Mouse (Mus musculus): Measurements from ENCODE around the gene Otud3. TPM values are rescaled to one million over a fixed set of nuclear protein-coding genes. Genes with fewer than 3 reads are reported as not detected.
"Not testable (repeated sequence)": the region's sequence is repeated elsewhere in the genome, so short reads cannot be mapped to it uniquely, and the experiment has no call there.

The Otud3 gene
- total RNA-seq, 1 experiment from 2014 or later = 19.8 TPM

DNA sequence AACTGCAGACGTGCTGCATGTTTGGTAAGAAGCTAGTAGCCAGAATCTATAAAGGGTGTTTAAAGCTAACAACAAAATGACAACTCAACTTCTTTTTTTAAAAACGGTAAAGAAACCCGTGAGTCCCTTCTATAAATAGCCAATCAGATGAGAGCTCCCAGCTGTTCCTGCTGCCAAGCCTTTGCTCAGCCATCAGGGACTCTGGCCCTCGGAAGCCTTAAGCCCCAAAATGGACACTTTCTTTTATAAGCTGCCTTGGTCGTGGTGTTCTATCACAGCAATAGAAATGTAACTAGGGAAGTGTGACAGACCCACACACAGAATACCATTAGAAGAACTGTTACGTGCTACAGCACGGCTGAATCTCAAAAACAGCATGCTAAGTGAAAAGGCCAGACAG lies 14.4 kb downstream of the Otud3 start:
- ATAC-seq (ENCODE audit: extremely low read depth, insufficient number of reproducible peaks, low FRiP score, poor library complexity, severe bottlenecking) = no peak

GRCm38 (mm10) chr4:138893789-138894188 lies 20.0 kb downstream of the Otud3 start:
- ATAC-seq (ENCODE audit: extremely low read depth, insufficient number of reproducible peaks, low FRiP score, poor library complexity, severe bottlenecking) = not testable (repeated sequence)

DNA sequence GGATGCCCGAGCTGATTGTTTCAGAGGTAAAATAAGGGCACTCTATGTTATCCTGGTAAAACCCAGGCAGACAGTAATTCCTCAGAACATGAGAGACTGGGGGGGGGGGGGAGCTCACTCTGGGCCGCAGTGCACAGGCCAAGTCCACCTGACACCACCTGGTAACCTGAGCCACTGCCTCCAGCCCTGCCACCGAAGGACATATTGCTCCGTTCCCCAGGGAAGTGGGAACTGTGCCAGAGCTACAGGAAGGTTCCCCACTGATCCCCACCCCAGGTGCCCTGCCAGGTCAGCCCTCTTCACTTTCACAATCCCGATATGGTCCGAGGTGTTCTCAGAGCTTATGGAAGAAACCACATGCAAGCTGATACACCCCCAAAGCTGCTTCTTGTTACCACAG lies 21.1 kb downstream of the Otud3 start:
- no peak for ATAC-seq (ENCODE audit: extremely low read depth, insufficient number of reproducible peaks, low FRiP score, poor library complexity, severe bottlenecking)

GRCm38 (mm10) chr4:138889635-138890034 lies 24.1 kb downstream of the Otud3 start:
- no peak for ATAC-seq (ENCODE audit: extremely low read depth, insufficient number of reproducible peaks, low FRiP score, poor library complexity, severe bottlenecking)

- ATAC-seq (ENCODE audit: extremely low read depth, insufficient number of reproducible peaks, low FRiP score, poor library complexity, severe bottlenecking) = no peak
Observed at GRCm38 (mm10) chr4:138889165-138889564, 24.6 kb downstream of the Otud3 start.

- ATAC-seq (ENCODE audit: extremely low read depth, insufficient number of reproducible peaks, low FRiP score, poor library complexity, severe bottlenecking) = peak; percentile 88
Observed at GRCm38 (mm10) chr4:138884261-138884660, 29.5 kb downstream of the Otud3 start.

- ATAC-seq (ENCODE audit: extremely low read depth, insufficient number of reproducible peaks, low FRiP score, poor library complexity, severe bottlenecking) = no peak
Observed at GRCm38 (mm10) chr4:138882179-138882578, 31.6 kb downstream of the Otud3 start.

DNA sequence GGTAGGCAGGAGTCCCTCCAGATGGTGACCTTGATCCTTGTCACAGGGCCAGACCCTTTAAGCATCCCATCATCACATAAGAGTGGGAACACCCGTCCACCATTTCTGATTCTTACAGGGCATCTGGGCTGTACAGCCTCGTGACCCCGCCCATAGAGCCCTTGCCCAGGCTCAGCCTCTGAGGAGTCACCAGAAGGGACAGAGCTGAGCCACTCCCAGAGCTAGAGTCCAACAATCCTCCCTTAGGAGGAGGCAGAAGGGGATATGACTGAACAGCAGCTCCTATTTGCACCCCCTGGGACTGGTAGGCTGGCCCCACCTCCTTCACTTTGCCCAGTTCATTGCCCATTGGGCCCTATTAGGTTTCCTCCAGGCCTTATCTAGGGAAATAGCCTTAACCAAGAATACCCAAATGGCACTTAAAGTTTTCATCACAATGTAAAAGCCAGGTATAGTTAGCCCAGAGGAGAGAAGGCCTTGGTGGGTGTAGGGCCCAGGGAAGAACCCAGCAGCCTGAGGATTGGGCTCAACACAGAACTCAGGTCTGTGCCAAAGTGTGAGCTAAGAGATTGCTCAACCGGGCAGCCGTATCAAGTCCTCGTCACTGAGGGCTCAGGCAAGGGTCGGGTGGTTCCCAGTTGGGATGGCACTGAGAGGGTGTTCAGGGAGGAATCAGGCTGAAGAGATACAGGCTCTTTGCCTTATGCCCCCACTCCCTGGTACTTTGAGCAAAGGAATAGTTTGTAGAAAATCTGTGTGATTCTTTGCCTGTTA lies 32.7 kb downstream of the Otud3 start:
- no peak for ATAC-seq (ENCODE audit: extremely low read depth, insufficient number of reproducible peaks, low FRiP score, poor library complexity, severe bottlenecking)

DNA sequence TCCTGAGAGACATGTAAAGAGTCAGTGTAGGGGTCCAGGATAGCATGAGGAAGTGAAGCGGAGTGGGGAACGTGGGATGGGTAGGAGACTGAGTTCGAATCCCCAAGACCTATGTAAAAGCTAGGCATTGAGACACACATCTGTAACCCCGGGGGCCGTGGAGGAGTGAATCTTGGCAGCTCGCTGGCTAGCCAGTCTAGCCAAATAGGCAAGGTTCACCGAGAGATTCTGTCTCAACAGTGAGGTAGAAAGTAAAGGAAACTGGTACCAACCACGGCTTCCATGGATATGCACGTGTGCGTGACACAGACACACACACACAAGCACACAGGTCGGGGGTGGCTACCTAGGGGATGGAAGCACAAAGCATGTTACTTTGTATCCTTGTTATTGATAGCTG lies 33.9 kb downstream of the Otud3 start:
- no peak for ATAC-seq (ENCODE audit: extremely low read depth, insufficient number of reproducible peaks, low FRiP score, poor library complexity, severe bottlenecking)

GRCm38 (mm10) chr4:138878783-138879182 lies 35.0 kb downstream of the Otud3 start:
- ATAC-seq (ENCODE audit: extremely low read depth, insufficient number of reproducible peaks, low FRiP score, poor library complexity, severe bottlenecking) = no peak

- ATAC-seq (ENCODE audit: extremely low read depth, insufficient number of reproducible peaks, low FRiP score, poor library complexity, severe bottlenecking) = no peak
Observed at GRCm38 (mm10) chr4:138877731-138878130, 36.0 kb downstream of the Otud3 start, which contains the start of gene Pla2g2e. Gene Pla2g2e, plus strand, starts transcription at chr4:138877942.

- no peak for ATAC-seq (ENCODE audit: extremely low read depth, insufficient number of reproducible peaks, low FRiP score, poor library complexity, severe bottlenecking)
Observed at GRCm38 (mm10) chr4:138875986-138876385, 37.8 kb downstream of the Otud3 start.

- not testable (repeated sequence) for ATAC-seq (ENCODE audit: extremely low read depth, insufficient number of reproducible peaks, low FRiP score, poor library complexity, severe bottlenecking)
Observed at GRCm38 (mm10) chr4:138875275-138875674, 38.5 kb downstream of the Otud3 start.

DNA sequence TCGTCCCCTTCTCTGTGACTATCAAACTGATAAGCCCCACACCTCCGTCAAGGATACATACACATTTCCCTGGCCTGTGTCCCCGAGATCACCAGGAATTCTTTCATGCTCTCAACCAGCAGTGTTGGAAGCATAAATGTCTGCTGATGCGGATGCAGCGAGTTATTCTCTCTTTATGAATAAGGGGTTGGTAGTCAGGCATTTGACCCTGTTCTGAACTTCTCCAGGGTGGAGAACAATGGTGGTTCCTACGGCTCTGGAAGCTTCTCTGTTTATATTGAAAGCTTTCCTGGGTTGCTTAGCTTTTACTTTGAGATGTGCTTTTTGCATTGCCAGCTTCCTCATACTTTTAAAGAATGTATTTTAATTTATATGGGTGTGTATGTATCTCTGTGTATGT lies 39.9 kb downstream of the Otud3 start, which contains the start of gene Gm13030:
Gene Gm13030 (minus strand): TSS at position 101 of the 400 bp plus-strand sequence.
- ATAC-seq (ENCODE audit: extremely low read depth, insufficient number of reproducible peaks, low FRiP score, poor library complexity, severe bottlenecking) = no peak

DNA sequence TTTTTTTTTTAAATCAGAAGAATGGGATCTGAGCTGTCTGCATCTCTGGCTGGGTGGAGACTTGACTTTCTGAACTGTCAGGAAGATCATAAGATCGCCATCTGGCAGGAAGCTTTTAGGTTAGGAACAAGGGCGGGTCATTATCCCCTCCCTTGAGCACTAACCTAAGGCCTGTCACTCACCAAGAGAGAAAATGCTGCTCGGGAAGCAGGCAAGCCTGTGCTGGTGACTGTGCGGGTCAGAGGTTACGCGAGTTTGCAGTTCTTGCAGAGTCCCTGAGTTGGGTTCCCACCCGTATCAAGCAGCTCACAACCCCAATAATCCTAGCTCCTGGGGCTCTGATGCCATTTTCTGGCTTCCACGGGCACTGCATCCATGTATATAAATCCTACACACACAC lies 45.1 kb downstream of the Otud3 start:
- ATAC-seq (ENCODE audit: extremely low read depth, insufficient number of reproducible peaks, low FRiP score, poor library complexity, severe bottlenecking) = no peak

DNA sequence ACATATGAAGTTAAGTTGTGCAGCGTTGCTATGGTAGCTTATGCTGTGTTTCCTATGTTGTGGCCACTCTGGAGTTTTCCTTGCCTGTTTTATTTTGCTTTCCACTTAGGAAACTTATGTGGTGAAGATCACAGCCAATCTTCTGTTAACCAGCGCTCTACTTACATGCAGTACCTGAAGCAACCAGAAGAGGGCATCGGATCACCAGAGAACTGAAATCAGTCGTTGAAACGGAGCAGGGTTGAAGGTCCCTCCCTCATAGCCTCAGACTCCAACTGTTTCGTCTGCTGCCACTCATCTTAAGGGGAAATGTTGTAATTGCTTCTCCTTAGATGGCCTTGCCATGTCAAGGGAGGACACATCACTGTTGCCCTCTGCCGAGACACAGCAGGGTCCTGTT lies 47.3 kb downstream of the Otud3 start:
- ATAC-seq (ENCODE audit: extremely low read depth, insufficient number of reproducible peaks, low FRiP score, poor library complexity, severe bottlenecking) = peak; percentile 81

GRCm38 (mm10) chr4:138865991-138866390 lies 47.8 kb downstream of the Otud3 start:
- no peak for ATAC-seq (ENCODE audit: extremely low read depth, insufficient number of reproducible peaks, low FRiP score, poor library complexity, severe bottlenecking)

- no peak for ATAC-seq (ENCODE audit: extremely low read depth, insufficient number of reproducible peaks, low FRiP score, poor library complexity, severe bottlenecking)
Observed at GRCm38 (mm10) chr4:138865092-138865491, 48.7 kb downstream of the Otud3 start.

GRCm38 (mm10) chr4:138863344-138863998 lies 50.3 kb downstream of the Otud3 start, which contains the start of gene Pla2g5:
Gene Pla2g5, minus strand, starts transcription at chr4:138863482.
- ATAC-seq (ENCODE audit: extremely low read depth, insufficient number of reproducible peaks, low FRiP score, poor library complexity, severe bottlenecking) = peak; percentile 29; the same call in 1 of the 2 replicates

DNA sequence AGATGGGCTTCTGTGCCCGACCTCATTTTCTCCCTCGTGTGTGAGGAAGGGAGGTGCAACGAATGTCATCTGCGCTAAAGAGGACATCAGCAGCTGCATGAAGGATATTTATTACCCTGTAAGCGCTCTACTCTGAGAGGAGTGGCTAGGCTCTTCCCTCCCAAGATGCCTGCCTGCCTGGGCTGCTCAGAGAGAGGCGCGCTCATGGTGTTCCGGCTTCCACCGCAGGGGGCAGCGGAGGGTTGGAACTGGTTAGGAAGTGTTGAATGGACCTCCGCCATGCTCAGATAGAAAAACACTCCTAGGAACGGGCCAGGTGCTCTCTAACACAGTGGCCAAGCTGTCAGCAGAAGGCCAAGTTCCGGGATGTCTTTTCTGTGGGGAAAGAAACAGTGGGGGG lies 54.0 kb downstream of the Otud3 start:
- ATAC-seq (ENCODE audit: extremely low read depth, insufficient number of reproducible peaks, low FRiP score, poor library complexity, severe bottlenecking) = no peak

Data from neutrophil, adult 5-6 weeks (primary cell).